Mouse (Mus musculus) cerebellum, adult 11 months (tissue): ENCODE data around the gene Med29.

Experiments used
- DNase-seq: peaks from one replicate; pipeline ENCODE4 v3.0.0; 2022

Gene Med29

DNA sequence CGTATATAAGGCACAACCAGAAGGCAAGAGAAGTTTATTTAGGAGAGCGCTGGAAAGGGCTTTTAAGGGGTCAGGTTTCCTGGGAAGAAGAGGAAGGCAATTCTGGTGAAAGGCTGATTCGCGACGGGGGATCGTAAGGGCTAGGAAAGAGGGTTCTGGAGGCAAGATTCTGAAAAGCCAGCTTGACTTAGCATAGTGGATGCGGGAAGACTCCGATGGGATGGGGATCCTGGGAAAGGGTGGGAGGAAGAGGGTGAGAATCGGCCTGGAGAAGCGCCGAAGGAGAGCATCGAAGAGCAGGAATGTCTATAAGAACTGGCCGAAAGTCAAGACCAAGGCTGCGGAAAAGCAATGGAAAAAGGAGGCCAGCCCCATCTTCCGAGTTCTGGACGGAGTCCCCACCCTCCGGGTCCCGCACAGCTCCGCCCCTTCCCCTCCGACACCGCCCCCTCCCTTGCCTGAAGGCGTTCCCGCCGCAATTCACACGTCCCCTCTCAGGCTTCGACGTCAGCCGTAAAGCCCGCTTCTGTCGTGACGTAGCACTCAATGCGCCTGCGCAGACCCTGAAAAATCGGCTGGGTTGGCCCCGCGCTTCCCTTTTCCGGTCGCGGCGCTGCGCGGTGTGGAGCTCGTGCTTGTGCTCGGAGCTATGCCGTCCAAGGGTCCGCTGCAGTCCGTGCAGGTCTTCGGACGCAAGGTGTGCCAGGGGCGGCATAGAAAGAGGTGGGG, 42.2 kb downstream of the Med29 start, which contains the start of gene Rps16:
Gene Rps16, plus strand, starts transcription at position 498 of the 729 bp plus-strand sequence.
- peak; percentile 97 for DNase-seq

DNA sequence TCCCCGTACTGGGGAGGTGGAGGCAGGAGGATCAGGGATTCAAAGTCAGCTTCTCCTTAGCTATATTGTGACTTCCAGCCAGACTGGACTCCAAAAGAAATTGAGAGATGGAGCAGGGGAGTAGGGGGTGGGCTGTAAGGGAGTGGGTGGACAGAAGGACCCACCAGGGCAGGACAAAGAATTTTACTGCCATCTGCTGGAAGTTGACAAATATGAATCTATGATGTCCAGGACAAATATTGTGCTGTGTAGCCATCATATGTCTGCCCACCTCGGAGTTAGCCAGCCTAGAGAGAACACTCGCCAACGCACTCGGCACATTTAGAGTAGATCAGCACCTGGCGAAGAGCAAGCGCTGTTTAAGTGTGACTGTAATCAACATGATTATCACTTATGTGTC, 43.9 kb downstream of the Med29 start:
- DNase-seq, result no peak

DNA sequence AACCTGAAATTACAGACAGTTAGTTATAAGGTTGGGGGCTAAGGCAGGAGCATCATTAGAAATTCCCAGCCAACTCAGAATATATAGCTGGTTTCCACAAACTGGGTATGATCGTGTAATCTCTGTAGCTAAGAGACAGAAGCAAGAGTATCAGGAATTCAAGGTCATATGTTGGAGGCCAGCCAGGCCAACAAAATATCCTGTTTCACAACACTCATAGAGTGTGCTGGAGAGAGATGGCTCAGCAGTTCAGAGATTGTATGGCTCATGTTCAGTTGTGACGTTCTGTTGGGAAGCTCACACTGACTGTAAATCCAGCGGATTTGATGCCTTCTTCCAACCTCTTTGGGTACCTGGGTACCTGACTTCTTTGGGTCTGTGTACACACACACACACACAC, 44.8 kb downstream of the Med29 start:
- no peak for DNase-seq

DNA sequence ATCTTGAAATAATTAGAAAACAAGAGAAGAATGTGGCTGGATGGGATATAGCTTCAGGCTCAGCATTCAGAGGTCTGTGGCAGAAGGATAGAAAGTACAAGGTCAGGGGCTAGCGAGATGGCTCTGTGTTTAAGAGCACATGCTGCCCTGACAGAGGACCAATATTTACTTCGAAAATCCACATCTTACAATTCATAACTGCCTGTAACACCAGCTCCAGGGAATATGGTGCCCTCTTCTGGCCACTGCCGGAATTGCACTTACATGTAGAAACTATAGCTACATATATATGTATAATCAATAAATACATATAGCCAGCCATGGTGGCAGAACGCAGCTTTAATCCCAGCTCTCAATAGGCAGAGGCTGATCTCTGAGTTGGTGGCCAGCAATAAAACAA, 47.9 kb downstream of the Med29 start:
- DNase-seq, result peak; percentile 59

DNA sequence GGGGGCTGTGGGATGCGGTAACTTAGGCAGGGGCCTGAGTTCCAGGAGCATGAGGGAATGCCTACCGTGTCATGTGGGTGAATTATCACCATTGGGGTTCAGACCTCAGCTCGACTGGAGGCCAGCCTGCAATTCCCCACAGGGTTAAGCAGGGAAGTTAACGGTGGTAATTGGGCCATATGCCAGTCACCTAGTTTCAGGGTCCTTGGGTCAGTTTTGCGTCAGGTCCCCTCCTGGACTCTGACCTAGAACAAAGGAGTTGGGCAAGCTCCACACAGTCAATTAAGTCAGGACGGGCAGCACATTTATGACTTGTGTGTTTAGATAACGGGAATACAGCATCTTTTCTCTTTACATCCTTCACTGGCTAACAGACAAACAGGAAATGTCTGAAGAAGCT, 51.1 kb downstream of the Med29 start:
- DNase-seq, result no peak

DNA sequence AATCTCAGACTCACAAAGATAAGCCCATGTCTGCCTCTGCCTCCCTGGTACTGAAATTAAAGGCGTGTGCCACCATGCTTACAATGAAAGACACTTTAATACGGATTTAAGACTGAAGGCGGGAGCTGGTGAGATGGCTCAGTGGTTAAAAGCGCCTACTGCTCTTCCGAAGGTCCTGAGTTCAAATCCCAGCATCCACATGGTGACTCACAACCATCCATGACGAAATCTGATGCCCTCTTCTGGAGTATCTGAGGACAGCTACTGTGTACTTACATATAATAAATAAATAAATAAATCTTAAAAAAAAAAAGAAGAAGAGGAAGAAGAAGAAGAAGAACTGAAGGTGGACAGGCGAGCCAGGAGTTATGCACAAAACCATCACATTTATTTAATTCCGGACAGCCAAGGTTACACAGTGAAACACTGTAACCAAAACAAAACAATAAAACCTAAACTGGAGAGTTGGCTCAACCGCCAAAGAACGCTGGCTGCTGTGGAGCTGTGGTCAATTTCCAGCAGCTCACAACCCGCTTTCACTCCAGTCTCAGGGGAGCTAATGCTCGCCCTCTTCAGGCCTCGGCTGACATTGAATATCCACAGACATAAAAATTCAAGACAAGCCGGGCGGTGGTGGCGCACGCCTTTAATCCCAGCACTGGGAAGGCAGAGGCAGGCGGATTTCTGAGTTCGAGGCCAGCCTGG, 53.1 kb downstream of the Med29 start:
- DNase-seq, result peak; percentile 38

DNA sequence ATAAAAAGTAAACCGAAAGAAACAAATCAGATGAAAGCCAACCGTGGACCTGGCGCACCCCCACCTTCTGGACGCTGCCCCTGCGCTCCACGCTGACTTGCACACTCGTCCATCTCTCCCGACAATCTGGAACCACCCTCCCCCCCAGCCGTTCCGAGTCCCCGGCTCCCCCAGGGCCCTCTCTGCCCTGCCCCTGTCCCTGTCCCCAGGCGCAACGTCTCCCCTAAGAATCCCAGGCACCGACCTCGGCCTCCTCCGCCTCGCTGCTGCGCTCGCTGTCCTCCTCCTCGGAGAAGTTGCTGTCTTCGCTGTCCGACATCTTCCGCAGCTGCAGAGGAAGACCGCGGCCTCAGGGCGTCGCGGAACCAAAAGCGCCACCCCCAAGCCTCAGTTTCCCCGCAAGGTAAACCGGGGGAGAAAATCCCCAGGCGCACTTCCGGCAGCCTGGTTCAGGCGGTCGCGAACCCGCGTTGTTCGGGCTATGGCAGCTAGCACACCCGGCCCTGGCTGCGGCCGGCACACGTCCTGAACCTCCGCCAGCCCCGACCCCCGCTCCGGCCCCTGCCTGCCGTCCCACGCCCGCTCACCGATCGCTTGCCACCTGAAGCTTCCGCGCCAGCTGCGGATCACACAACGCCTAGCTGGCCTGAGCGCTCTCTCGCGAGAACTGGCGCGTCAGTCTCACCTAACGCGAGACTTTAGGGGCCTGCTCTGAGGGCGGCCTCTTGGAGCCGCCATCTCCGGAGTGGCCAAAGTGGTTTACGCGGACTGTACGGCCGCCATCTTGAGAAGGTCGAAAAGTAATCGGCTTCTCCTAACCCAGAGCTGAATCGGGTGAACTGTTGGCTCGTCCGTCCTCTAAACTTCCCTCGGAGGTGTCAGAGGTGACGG, 54.2 kb downstream of the Med29 start, which contains the start of gene Supt5:
Gene Supt5, minus strand, starts transcription at position 639 of the 891 bp plus-strand sequence.
- DNase-seq, result peak; percentile 95
